Mouse (Mus musculus): Measurements from ENCODE around the gene Wrap53. TPM values are rescaled to one million over a fixed set of nuclear protein-coding genes. Genes with fewer than 3 reads are reported as not detected.
A peak's percentile ranks its signal among the peaks of the same experiment; 100 is the strongest.

The Wrap53 gene
- polyA plus RNA-seq, 1 experiment from 2014 or later = 19.6 TPM

DNA sequence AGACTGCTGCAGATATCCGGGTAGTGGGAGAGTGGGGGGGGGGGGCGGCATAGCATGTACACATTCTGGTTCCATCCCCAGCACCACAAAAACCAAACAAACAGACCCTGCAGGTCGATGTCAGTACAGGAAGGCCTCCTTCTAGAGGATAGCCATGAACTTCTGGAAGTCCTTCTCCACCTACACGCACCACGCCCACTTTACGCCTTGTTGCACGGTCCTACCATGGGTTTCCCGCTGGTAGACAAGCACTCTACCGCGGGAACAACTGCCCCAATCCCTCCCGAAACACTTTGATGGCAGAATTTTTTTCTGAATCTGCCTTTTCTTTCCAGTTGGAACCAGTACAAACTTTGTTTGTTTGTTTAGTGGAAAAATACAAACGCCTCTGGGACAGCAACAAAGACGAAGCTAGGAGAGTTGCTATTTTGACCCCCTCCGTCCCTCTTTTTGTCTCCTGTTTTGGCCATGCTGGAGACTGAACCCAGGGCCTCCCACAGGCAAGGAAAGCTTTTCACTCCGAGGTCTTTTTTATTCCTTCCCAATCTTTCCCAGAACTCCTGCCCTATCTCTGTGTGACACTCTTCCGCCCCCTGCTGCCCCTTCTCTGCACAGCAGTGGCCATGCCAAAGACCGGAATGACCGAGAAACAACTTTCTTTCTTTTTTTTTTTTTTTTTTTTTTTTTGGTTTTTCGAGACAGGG, 33.6 kb upstream of the Wrap53 start:
- no peak overlapping the region; the same call in 1 of the 2 replicates for H3K27ac ChIP-seq (replicated peaks)
- H3K4me1 ChIP-seq (replicated peaks) = 0 out of 2 replicates have a peak, but pooled peaks cover 5% of the 10 kb centered on the region
- H3K36me3 ChIP-seq = no peaks in the 10 kb centered on the region
- ATAC-seq (ENCODE audit: low FRiP score, low read depth) = peak; percentile 61; the same call in 1 of the 2 replicates
- peak overlapping the region; percentile 18; the same call in 1 of the 2 replicates for H3K4me2 ChIP-seq
- no peaks in the 10 kb centered on the region for H3K27me3 ChIP-seq
- 10% methylated on average over 19 of the region's 19 CpGs for WGBS
- no peaks in the 10 kb centered on the region for H3K9me3 ChIP-seq
- H3K9ac ChIP-seq = no peak overlapping the region
- no peak overlapping the region for H3K4me3 ChIP-seq

DNA sequence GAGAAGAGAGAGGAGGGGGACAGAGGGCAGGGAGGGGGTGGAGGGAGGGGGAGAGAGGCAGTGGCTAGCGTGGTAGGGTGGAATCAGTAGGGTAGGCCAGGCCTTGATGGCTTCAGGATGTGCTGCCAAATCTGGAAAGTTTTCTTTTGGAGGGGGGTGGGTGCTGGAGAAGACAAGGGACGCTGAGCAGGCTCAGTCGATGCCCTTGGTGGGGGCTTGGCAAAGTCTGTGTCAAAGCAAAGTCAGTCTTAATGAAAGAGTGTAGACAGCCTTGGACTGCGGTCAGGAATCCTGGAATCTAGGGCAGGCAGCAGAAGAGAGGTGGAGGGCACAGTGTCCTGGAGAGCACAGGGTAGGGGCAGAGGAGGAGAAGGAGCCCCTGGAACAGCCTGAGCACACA, 30.8 kb upstream of the Wrap53 start:
- Histone ChIP-seq H3K9ac (no peak overlapping the region), H3K9me3 (no peaks in the 10 kb centered on the region), H3K4me2 (no peak overlapping the region), H3K27me3 (no peaks in the 10 kb centered on the region), H3K36me3 (no peaks in the 10 kb centered on the region), H3K4me1 (replicated peaks) (0 out of 2 replicates have a peak, but pooled peaks cover 10% of the 10 kb centered on the region), H3K4me3 (no peak overlapping the region), H3K27ac (replicated peaks) (no peak overlapping the region)
- ATAC-seq (ENCODE audit: low FRiP score, low read depth) = no peak
- WGBS = 49% methylated on average over 4 of the region's 4 CpGs

DNA sequence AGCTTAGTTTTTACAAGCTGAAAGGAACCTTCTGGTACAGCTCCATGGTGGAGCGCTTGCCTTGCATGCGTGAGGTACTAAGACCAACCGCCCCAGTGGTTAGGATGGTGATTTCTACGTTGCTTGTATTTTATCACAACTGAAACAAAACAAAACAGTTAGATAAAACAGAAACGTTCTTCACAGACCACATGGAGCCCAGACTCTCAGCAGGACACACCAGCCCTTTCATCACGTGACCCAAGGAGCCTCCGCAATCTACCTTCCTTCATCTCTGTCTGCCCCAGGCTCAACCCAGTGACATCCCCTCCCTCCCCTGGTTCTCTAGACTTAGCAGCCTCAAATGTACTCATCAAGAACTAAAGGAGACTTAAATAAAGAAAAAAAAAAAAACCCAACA, 29.4 kb upstream of the Wrap53 start:
- ATAC-seq (ENCODE audit: low FRiP score, low read depth) = no peak
- Histone ChIP-seq H3K4me3 (no peak overlapping the region), H3K27me3 (no peaks in the 10 kb centered on the region), H3K36me3 (no peaks in the 10 kb centered on the region), H3K9me3 (no peaks in the 10 kb centered on the region), H3K27ac (replicated peaks) (no peak overlapping the region), H3K4me1 (replicated peaks) (peaks cover 11% of the 10 kb centered on the region), H3K4me2 (no peak overlapping the region), H3K9ac (no peak overlapping the region)
- WGBS = 59% methylated on average over 7 of the region's 7 CpGs

DNA sequence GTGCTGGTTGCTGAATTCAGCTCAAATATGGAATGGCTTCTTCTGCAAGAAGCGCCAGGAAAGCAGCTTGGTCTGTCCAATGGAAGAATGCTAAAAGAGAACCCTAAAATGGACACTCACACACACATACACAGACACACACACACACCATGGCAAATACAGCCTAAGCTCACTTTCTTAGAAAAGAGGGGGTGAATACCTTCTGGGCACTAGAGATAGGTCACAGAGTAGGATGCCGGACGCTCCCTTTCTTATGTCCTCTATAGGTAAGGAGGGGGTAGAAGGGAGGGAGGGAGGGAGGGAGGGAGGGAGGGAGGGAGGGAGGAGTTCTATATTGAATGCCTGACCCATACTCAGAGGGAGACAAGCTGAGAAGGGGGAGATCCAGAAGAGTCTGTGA, 28.5 kb upstream of the Wrap53 start:
- Histone ChIP-seq H3K4me1 (replicated peaks) (peaks cover 17% of the 10 kb centered on the region), H3K27ac (replicated peaks) (no peak overlapping the region), H3K9ac (no peak overlapping the region), H3K9me3 (no peaks in the 10 kb centered on the region), H3K4me3 (no peak overlapping the region), H3K4me2 (no peak overlapping the region), H3K36me3 (no peaks in the 10 kb centered on the region), H3K27me3 (no peaks in the 10 kb centered on the region)
- WGBS = 86% methylated on average over 3 of the region's 3 CpGs
- ATAC-seq (ENCODE audit: low FRiP score, low read depth) = no peak

DNA sequence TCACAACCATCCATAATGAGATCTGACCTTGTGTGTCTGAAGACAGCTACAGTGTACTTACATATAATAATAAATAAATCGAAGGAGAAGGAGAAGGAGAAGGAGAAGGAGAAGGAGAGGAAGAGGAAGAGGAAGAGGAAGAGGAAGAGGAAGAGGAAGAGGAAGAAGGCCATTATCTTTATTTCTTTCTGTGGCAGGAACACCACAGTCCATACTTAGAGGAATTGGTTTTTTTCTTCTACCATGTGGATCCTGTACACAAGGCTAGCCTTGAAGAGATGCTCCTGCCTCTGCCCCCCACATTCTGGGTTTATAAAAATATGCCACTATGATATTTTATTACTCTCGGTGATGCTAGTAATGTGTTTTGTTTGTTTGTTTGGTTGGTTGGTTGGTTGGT, 26.8 kb upstream of the Wrap53 start:
- WGBS = 86% methylated on average over 2 of the region's 2 CpGs
- Histone ChIP-seq H3K4me3 (no peak overlapping the region), H3K36me3 (peaks cover 5% of the 10 kb centered on the region), H3K4me2 (no peak overlapping the region), H3K27ac (replicated peaks) (no peak overlapping the region), H3K9ac (no peak overlapping the region), H3K4me1 (replicated peaks) (peaks cover 32% of the 10 kb centered on the region), H3K27me3 (no peaks in the 10 kb centered on the region), H3K9me3 (no peaks in the 10 kb centered on the region)
- ATAC-seq (ENCODE audit: low FRiP score, low read depth) = no peak

DNA sequence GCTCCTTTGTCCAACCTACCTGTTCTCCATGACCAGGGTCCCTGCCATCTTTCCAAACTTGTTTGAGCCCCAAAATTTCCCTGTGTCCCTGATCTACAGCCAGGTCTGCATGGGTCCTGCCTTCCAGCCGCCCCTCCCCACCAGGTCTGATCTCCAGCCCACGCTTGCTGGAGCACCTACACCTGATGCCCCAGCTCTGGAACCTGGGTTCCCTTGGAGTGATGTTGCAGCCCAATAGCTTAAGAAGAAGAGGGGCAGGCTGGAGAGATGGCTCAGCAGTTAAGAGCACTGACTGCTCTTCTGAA, 26.4 kb upstream of the Wrap53 start:
- Histone ChIP-seq H3K4me1 (replicated peaks) (peaks cover 35% of the 10 kb centered on the region), H3K27ac (replicated peaks) (peak overlapping the region; percentile 42), H3K9ac (no peak overlapping the region), H3K4me3 (peak overlapping the region; percentile 65), H3K27me3 (no peaks in the 10 kb centered on the region), H3K36me3 (peaks cover 9% of the 10 kb centered on the region), H3K4me2 (peak overlapping the region; percentile 83), H3K9me3 (no peaks in the 10 kb centered on the region)
- no peak for ATAC-seq (ENCODE audit: low FRiP score, low read depth)
- 47% methylated on average over 2 of the region's 2 CpGs for WGBS

DNA sequence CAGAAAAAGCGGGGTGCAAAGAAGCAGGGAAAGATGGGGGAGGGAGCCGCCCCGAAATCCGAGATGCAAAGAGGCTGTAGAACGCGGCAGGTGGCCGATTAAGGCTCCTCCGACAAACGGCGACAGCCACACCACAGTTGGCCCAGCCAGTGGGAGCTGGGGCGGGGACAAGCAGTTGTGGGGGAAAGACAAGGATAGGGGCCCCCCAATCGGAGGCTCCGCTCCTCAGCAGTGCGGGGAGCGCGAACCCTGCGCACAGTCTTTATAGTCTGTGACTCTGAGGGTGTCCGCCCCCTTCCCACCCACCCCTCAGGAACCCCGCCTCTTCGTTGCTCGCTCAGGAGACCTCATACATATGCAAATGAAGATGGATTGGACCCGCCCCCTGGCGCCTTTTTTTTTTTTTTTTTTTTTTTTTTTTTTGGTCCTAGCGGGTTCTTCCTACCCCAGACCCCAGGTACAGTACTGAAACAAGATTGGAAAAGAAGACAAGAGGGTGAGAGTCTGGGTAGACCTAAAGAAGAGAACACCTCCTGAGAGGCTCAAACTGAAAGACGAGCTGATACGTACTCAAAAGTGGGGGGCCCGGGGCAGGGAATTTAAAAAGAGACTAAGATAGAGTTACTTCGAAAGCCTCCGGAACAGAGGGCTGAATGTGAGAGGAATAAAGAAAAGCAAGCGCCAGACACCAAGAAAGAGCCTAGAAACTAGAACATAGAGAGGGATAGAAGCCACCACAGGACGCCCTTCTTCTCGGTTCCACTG, 25.9 kb upstream of the Wrap53 start, which contains the start of gene Atp1b2:
Gene Atp1b2, minus strand, starts transcription at position 217 of the 765 bp plus-strand sequence.
- Histone ChIP-seq H3K9ac (peak within 1 kb of the TSS; percentile 74), H3K9me3 (no peaks in the 10 kb centered on the region), H3K27ac (replicated peaks) (peak within 1 kb of the TSS; percentile 67), H3K4me1 (replicated peaks) (peaks cover 36% of the 10 kb centered on the region), H3K4me3 (peak within 1 kb of the TSS; percentile 65), H3K4me2 (peak within 1 kb of the TSS; percentile 83), H3K36me3 (peaks cover 9% of the 10 kb centered on the region), H3K27me3 (no peaks in the 10 kb centered on the region)
- 3% methylated on average over 32 of the region's 32 CpGs for WGBS
- peak; percentile 93 for ATAC-seq (ENCODE audit: low FRiP score, low read depth)

DNA sequence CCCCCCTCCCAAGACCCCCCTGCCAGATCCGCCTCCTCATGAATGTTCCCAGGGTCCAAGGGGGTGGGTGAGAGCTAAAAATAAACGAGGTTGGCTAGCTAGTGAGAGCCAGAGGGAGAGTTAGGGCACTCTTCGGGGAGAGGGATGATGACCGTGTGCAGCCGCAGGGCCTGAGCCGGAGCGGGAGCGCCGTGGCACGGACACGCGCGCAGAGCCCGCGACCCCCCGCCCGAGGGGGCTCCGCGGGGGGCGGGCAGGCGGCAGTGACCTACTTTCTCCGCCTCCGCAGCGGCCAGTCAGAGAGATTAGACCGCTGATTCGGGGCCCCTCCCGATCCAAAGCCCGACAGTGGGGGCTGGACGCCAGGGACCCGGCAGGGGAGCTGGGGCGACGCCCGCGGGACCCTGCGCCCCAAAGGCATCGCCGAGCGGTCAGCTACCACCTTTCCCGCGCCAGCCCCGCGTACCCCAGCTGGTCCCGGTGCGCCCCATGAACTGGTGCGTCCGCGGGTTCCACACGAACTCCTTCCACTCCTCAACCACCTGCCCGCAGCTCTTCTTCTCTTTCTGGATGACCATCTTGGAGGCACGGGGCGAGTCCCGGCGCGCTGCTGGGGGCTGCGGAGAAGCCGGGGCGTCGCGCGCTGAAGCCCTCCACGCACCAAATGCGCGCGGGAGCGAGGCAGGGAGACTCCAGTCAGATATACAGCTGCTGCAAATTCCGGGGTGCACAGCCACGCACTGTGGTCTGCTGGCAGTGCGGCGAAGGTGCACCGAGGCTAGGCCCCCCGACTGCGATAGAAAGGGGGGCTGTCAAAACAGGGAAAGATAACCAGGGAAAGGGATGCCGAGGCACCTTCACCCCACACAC, 25.0 kb upstream of the Wrap53 start:
- peak overlapping the region; percentile 74 for H3K9ac ChIP-seq
- WGBS = 0% methylated on average over 57 of the region's 73 CpGs
- no peaks in the 10 kb centered on the region for H3K27me3 ChIP-seq
- H3K4me1 ChIP-seq (replicated peaks) = peaks cover 45% of the 10 kb centered on the region
- ATAC-seq (ENCODE audit: low FRiP score, low read depth) = peak; percentile 47
- no peaks in the 10 kb centered on the region for H3K9me3 ChIP-seq
- peak overlapping the region; percentile 67 for H3K27ac ChIP-seq (replicated peaks)
- H3K4me2 ChIP-seq = peak overlapping the region; percentile 83
- H3K4me3 ChIP-seq = peak overlapping the region; percentile 65
- peaks cover 16% of the 10 kb centered on the region for H3K36me3 ChIP-seq

DNA sequence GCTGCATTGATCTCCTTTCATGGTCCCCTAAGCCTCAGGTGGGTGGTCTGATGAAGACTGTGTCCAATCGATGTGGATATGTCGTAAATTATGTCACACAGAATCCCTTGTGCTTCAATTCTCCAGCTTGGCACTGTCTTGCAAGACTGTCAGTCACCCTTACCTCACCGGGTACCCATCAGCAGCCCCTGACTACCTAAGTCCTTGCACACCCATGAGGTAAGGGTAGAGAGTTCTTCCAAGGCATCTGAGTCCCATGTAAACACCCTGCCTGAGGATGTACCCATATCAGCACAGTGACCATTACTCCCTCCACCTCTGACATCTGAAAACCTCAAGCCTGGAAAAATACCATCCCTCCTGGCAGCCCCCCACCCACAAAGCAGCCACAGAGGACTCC, 24.3 kb upstream of the Wrap53 start:
- peak overlapping the region; percentile 67 for H3K27ac ChIP-seq (replicated peaks)
- no peaks in the 10 kb centered on the region for H3K9me3 ChIP-seq
- peak overlapping the region; percentile 65 for H3K4me3 ChIP-seq
- H3K4me2 ChIP-seq = peak overlapping the region; percentile 83
- H3K4me1 ChIP-seq (replicated peaks) = peaks cover 52% of the 10 kb centered on the region
- no peaks in the 10 kb centered on the region for H3K27me3 ChIP-seq
- no peak for ATAC-seq (ENCODE audit: low FRiP score, low read depth)
- H3K9ac ChIP-seq = peak overlapping the region; percentile 74
- H3K36me3 ChIP-seq = peaks cover 21% of the 10 kb centered on the region
- 42% methylated on average over 3 of the region's 3 CpGs for WGBS

DNA sequence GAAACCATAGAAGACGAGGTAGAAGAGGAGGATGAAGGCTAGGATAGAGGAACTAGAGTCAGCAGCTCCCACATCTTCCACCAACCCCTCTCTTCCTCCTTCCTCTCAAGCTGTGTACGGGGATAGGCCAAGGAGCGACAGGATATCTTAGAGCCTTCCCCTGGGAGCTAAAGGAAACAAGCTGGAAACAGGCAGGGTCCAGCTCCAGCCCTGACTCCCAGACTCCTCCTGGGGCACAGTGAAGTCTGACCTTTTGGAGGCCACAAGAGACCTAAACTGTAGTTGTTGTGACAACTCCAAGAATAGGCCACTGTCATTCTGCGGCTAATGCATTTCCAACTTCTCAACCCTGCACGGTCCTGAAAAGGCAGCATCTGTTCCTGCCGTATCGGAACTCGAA, 23.5 kb upstream of the Wrap53 start:
- Histone ChIP-seq H3K9me3 (no peaks in the 10 kb centered on the region), H3K27ac (replicated peaks) (no peak overlapping the region), H3K4me3 (peak overlapping the region; percentile 65), H3K4me2 (peak overlapping the region; percentile 83), H3K27me3 (no peaks in the 10 kb centered on the region), H3K36me3 (peaks cover 23% of the 10 kb centered on the region), H3K4me1 (replicated peaks) (peaks cover 55% of the 10 kb centered on the region), H3K9ac (no peak overlapping the region)
- WGBS = 79% methylated on average over 8 of the region's 8 CpGs
- no peak for ATAC-seq (ENCODE audit: low FRiP score, low read depth)

DNA sequence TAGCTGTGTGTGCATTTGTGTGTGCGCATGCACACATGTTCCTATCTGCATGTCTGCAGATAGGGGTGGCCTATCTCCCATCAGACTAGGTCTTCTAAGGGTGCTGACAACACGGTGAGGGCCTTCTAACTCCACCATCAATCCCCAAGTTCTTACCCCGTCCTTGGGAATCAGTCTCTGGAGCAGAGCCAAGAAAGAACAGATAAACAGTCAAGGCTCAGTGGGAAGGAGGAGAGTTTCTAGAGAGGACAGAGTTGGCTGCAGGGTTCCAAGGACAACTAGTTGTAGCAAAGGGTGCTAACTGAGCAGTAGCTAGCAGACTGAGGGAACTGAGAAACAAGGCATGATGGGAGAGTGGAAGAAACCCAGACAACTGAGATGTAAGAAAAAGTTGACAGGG, 21.7 kb upstream of the Wrap53 start:
- no peak for ATAC-seq (ENCODE audit: low FRiP score, low read depth)
- H3K4me3 ChIP-seq = no peak overlapping the region
- H3K36me3 ChIP-seq = peaks cover 23% of the 10 kb centered on the region
- no peak overlapping the region for H3K27ac ChIP-seq (replicated peaks)
- no peaks in the 10 kb centered on the region for H3K9me3 ChIP-seq
- H3K9ac ChIP-seq = no peak overlapping the region
- 68% methylated on average over 3 of the region's 3 CpGs for WGBS
- no peaks in the 10 kb centered on the region for H3K27me3 ChIP-seq
- no peak overlapping the region for H3K4me2 ChIP-seq
- peaks cover 55% of the 10 kb centered on the region for H3K4me1 ChIP-seq (replicated peaks)

DNA sequence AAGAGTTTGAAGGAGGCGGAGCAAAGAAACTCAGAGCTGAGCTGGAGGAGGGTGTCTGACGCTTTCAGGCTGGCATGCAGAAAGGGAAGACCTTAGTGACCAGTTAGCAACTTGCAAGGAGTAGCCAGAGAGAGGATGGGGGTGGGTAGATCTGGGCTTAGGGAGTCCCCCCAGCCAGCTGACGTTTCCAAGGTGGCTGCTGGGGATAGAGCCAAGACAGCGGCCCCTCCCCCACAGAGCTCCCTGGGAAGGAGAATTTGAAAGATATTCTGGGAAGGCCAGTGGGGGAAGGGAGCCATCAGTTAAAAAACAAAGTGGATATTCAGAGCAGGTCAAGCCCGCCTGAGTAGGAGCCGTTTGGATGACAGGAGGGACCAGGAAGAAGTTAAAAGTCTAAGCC, 20.0 kb upstream of the Wrap53 start:
- no peak overlapping the region for H3K4me3 ChIP-seq
- WGBS = 11% methylated on average over 6 of the region's 6 CpGs
- H3K4me2 ChIP-seq = 0 out of 2 replicates have a peak overlapping the region, but pooled peaks have one; percentile 14
- peak overlapping the region; percentile 76 for H3K27ac ChIP-seq (replicated peaks)
- no peaks in the 10 kb centered on the region for H3K9me3 ChIP-seq
- peaks cover 50% of the 10 kb centered on the region for H3K4me1 ChIP-seq (replicated peaks)
- H3K9ac ChIP-seq = no peak overlapping the region
- peaks cover 23% of the 10 kb centered on the region for H3K36me3 ChIP-seq
- no peaks in the 10 kb centered on the region for H3K27me3 ChIP-seq
- ATAC-seq (ENCODE audit: low FRiP score, low read depth) = peak; percentile 70
